Mouse (Mus musculus): Measurements from ENCODE around the gene Ppip5k2. TPM values are rescaled to one million over a fixed set of nuclear protein-coding genes. Genes with fewer than 3 reads are reported as not detected.

Gene Ppip5k2
- polyA plus RNA-seq, 1 experiment from 2014 or later = 89.2 TPM

DNA sequence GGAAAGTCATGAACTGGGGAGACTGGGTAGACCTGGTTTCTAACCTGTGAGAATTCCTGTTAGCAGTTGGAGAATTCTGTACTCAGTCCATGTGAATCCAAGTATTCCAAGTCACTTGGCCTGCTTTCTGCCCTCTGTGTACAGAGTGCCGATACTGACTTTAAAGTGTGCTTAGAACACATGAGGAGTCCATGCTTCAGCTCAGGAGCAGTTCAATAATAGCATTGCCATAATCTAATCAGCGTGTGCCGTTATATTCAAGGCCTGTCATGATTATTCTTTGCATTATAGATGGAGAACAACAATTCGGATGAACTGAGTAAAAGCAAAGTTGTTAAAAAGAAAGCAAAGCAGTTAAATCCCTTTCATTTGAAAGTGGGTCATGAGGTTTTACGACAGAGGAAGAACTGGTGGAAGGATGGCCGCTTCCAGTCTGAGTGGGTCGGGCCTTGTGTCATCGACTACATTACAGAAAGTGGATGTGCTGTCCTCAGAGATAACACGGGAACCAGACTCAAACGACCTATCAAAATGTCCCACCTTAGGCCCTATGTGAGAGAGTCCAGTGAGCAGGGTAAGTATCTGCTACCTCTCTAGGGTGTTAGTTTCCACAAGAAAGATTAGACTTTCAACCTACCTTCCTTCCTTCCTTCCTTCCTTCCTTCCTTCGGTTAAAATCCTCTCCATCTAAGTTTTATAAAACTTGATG, 15.6 kb upstream of the Ppip5k2 start:
- H3K4me1 ChIP-seq (ENCODE audit: control insufficient read depth, insufficient read depth, low read length) = no peaks in the 10 kb centered on the region
- H3K4me3 ChIP-seq (ENCODE audit: low read depth, low read length) = no peak overlapping the region
- H3K27me3 ChIP-seq (ENCODE audit: control insufficient read depth, insufficient read depth, low read length) = no peaks in the 10 kb centered on the region
- H3K9me3 ChIP-seq (ENCODE audit: control insufficient read depth, low read length) = no peaks in the 10 kb centered on the region
- no peak overlapping the region for H3K9ac ChIP-seq (replicated peaks; ENCODE audit: low read depth, low read length)
- no peaks in the 10 kb centered on the region for H3K36me3 ChIP-seq (ENCODE audit: control insufficient read depth, insufficient read depth, low read length)
- 84% methylated on average over 11 of the region's 11 CpGs for WGBS
- H3K27ac ChIP-seq (ENCODE audit: low read depth, low read length) = no peak overlapping the region
- no peak for ATAC-seq (ENCODE audit: low read depth)
- no peak overlapping the region for H3K4me2 ChIP-seq (ENCODE audit: low read depth, low read length)

DNA sequence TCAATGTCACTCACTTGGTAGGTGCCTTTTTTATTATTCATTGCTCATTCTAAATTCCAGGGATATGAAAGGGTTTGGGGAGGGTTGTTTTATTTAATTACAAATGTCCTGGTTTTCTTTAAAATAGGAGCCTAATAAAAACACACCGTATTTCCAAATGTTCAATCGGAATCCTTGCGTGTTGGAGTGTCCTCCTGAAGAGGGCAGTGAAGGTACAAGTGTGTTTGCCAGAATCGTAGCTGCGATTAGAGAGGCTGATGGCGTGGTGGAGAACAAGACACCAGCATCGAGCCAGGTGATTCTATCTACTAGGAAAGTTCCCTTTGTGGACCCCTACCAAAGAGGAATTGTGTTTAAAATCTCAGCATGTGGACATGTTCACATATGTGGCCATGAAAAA, 14.7 kb upstream of the Ppip5k2 start:
- no peaks in the 10 kb centered on the region for H3K9me3 ChIP-seq (ENCODE audit: control insufficient read depth, low read length)
- H3K36me3 ChIP-seq (ENCODE audit: control insufficient read depth, insufficient read depth, low read length) = no peaks in the 10 kb centered on the region
- H3K4me3 ChIP-seq (ENCODE audit: low read depth, low read length) = no peak overlapping the region
- H3K27me3 ChIP-seq (ENCODE audit: control insufficient read depth, insufficient read depth, low read length) = no peaks in the 10 kb centered on the region
- no peak for ATAC-seq (ENCODE audit: low read depth)
- H3K4me2 ChIP-seq (ENCODE audit: low read depth, low read length) = no peak overlapping the region
- H3K4me1 ChIP-seq (ENCODE audit: control insufficient read depth, insufficient read depth, low read length) = no peaks in the 10 kb centered on the region
- WGBS = 83% methylated on average over 7 of the region's 7 CpGs
- H3K9ac ChIP-seq (replicated peaks; ENCODE audit: low read depth, low read length) = no peak overlapping the region
- H3K27ac ChIP-seq (ENCODE audit: low read depth, low read length) = no peak overlapping the region

DNA sequence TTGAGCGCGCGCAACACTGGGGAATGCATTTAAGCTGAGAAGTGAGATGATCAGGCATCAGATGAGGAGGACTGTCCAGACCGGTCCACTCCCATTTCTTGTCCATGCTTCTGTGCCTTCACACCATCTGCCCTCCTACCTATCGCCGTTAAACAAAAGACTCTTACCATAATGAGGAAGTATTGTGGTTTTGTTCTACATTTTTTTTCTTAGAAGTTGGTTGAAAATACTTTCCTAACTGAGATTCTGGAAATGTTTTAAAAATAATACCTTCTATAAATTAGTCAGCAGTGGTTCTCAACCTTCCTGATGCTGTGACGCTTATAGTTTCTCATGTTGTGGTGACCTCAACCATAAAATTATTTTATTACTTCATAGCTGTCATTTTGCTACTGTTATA, 11.5 kb upstream of the Ppip5k2 start:
- H3K27me3 ChIP-seq (ENCODE audit: control insufficient read depth, insufficient read depth, low read length) = no peaks in the 10 kb centered on the region
- H3K9ac ChIP-seq (replicated peaks; ENCODE audit: low read depth, low read length) = no peak overlapping the region
- H3K4me1 ChIP-seq (ENCODE audit: control insufficient read depth, insufficient read depth, low read length) = no peaks in the 10 kb centered on the region
- no peak for ATAC-seq (ENCODE audit: low read depth)
- H3K4me2 ChIP-seq (ENCODE audit: low read depth, low read length) = no peak overlapping the region
- no peak overlapping the region for H3K4me3 ChIP-seq (ENCODE audit: low read depth, low read length)
- H3K9me3 ChIP-seq (ENCODE audit: control insufficient read depth, low read length) = no peaks in the 10 kb centered on the region
- no peak overlapping the region for H3K27ac ChIP-seq (ENCODE audit: low read depth, low read length)
- WGBS = 95% methylated on average over 7 of the region's 7 CpGs
- no peaks in the 10 kb centered on the region for H3K36me3 ChIP-seq (ENCODE audit: control insufficient read depth, insufficient read depth, low read length)

DNA sequence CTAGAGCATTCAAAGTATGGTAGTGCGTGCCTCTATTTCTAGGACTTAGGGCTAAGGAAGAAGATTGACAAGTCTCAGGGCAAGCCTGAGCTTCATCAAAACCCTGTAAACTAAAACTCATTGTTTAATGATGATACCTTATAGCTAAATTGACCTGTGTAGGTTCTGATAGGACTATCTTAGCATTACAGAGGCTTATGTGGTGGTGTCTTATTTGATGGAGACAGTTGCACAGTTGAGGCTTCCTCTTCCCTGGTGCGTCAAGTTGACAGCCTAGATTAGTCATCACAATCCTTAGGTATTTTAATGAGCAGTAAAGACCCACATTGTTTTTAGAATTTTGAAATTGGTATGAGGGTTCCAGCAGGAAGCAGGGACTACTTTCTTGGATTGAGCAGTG, 3.8 kb upstream of the Ppip5k2 start:
- H3K27me3 ChIP-seq (ENCODE audit: control insufficient read depth, insufficient read depth, low read length) = peaks cover 3% of the 10 kb centered on the region; the same call in 1 of the 2 replicates
- ATAC-seq (ENCODE audit: low read depth) = no peak
- no peaks in the 10 kb centered on the region for H3K4me1 ChIP-seq (ENCODE audit: control insufficient read depth, insufficient read depth, low read length)
- WGBS = 100% methylated on average over 2 of the region's 2 CpGs
- no peaks in the 10 kb centered on the region for H3K9me3 ChIP-seq (ENCODE audit: control insufficient read depth, low read length)
- no peak overlapping the region for H3K9ac ChIP-seq (replicated peaks; ENCODE audit: low read depth, low read length)
- no peak overlapping the region for H3K27ac ChIP-seq (ENCODE audit: low read depth, low read length)
- no peak overlapping the region for H3K4me3 ChIP-seq (ENCODE audit: low read depth, low read length)
- no peak overlapping the region for H3K4me2 ChIP-seq (ENCODE audit: low read depth, low read length)
- H3K36me3 ChIP-seq (ENCODE audit: control insufficient read depth, insufficient read depth, low read length) = no peaks in the 10 kb centered on the region

DNA sequence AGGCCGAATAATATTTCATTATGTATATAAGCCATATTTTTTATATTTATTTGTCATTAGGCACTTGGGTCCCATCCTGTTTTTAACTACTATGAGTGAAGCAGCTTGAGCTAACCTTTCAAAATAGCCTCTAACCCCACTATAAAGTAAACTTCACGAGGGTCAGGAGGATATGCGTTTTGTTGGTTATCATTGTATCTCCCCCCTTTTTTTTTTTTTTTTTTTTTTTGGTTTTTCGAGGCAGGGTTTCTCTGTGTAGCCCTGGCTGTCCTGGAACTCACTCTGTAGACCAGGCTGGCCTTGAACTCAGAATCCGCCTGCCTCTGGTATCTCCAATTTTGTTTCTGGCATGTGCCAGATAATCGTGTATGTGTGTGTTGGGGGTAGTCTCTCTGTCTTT, 3.2 kb upstream of the Ppip5k2 start:
- Histone ChIP-seq H3K4me3 (ENCODE audit: low read depth, low read length) (no peak overlapping the region), H3K9me3 (ENCODE audit: control insufficient read depth, low read length) (no peaks in the 10 kb centered on the region), H3K4me1 (ENCODE audit: control insufficient read depth, insufficient read depth, low read length) (peaks cover 3% of the 10 kb centered on the region), H3K9ac (replicated peaks; ENCODE audit: low read depth, low read length) (no peak overlapping the region), H3K4me2 (ENCODE audit: low read depth, low read length) (no peak overlapping the region), H3K36me3 (ENCODE audit: control insufficient read depth, insufficient read depth, low read length) (no peaks in the 10 kb centered on the region), H3K27me3 (ENCODE audit: control insufficient read depth, insufficient read depth, low read length) (peaks cover 3% of the 10 kb centered on the region; the same call in 1 of the 2 replicates), H3K27ac (ENCODE audit: low read depth, low read length) (no peak overlapping the region)
- no peak for ATAC-seq (ENCODE audit: low read depth)
- 93% methylated on average over 6 of the region's 6 CpGs for WGBS

DNA sequence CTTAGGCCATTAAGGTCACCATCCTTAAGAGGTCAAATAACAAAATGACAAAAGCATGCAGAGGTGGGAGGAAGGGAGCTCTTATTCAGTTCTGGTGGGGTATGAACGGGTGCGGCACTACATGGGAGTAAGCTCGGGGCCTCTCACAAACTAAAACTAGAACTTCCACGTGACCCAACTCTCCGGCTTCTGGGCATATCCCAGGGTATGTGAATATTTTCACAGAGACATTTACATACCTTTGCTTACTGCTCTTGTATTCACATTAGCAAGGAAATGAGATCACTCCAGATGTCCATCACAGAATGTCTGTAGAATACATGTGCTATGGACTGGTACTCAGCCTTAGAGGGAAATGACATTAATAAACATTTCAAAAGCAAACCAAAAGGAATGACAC, 1.5 kb upstream of the Ppip5k2 start:
- Histone ChIP-seq H3K4me2 (ENCODE audit: low read depth, low read length) (no peak overlapping the region), H3K27me3 (ENCODE audit: control insufficient read depth, insufficient read depth, low read length) (peaks cover 3% of the 10 kb centered on the region; the same call in 1 of the 2 replicates), H3K4me3 (ENCODE audit: low read depth, low read length) (no peak overlapping the region), H3K36me3 (ENCODE audit: control insufficient read depth, insufficient read depth, low read length) (no peaks in the 10 kb centered on the region), H3K27ac (ENCODE audit: low read depth, low read length) (no peak overlapping the region), H3K4me1 (ENCODE audit: control insufficient read depth, insufficient read depth, low read length) (peaks cover 15% of the 10 kb centered on the region), H3K9ac (replicated peaks; ENCODE audit: low read depth, low read length) (no peak overlapping the region), H3K9me3 (ENCODE audit: control insufficient read depth, low read length) (no peaks in the 10 kb centered on the region)
- WGBS = 94% methylated on average over 5 of the region's 5 CpGs
- ATAC-seq (ENCODE audit: low read depth) = no peak

DNA sequence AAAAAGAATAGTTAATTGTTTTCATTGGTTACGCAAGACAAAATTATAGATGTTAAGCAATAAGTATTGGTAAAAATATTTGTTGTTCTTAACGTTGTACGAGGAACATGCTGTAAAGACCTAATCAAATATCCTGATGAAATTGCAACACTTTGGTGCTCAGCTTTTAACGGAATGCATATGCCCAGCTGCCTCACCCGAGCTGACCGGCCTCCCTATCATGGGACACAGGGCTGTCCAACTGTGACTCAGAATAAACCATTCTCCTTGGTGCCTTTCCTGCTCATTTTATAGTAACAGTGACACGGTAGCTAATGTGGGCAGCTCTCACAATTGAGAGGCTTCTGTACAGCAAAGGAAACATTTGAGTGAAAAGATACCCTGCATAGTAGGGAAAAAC, 907 bp upstream of the Ppip5k2 start:
- Histone ChIP-seq H3K4me3 (ENCODE audit: low read depth, low read length) (no peak overlapping the region), H3K9me3 (ENCODE audit: control insufficient read depth, low read length) (no peaks in the 10 kb centered on the region), H3K27me3 (ENCODE audit: control insufficient read depth, insufficient read depth, low read length) (peaks cover 3% of the 10 kb centered on the region; the same call in 1 of the 2 replicates), H3K4me1 (ENCODE audit: control insufficient read depth, insufficient read depth, low read length) (peaks cover 15% of the 10 kb centered on the region), H3K9ac (replicated peaks; ENCODE audit: low read depth, low read length) (no peak overlapping the region), H3K4me2 (ENCODE audit: low read depth, low read length) (peak overlapping the region; percentile 62; the same call in 1 of the 2 replicates), H3K36me3 (ENCODE audit: control insufficient read depth, insufficient read depth, low read length) (no peaks in the 10 kb centered on the region), H3K27ac (ENCODE audit: low read depth, low read length) (no peak overlapping the region)
- no peak for ATAC-seq (ENCODE audit: low read depth)
- 58% methylated on average over 7 of the region's 7 CpGs for WGBS

DNA sequence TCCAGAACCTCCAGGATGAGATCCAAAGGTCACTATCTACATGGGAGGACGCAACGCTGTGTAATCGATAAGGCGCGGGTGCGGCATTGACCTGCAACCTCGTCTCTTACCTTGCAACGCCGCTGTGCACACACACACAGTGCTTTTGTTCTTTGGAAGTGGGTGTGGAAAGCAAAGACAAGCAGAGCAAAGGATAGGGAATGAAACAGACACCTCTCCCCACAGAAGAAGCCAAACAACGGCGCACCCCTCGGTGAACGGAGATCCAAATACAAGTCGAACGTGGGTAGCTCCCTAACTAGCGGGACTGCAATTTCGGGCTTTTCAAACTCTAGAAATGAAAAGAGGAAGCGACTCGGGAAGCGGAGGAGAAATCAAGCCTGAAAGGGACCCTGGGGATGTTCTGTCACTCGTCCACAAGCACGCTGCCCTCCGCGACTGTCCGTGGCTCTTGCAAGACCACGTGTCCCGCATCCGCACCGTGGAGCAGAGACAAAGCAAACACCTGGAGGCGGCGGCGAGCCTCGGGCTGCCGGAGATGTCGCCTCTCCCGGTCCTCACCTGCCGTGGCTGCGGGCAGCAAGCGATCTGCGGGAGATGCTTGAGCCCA, 812 bp downstream of the Ppip5k2 start:
- peak overlapping the region; percentile 94 for H3K4me3 ChIP-seq (ENCODE audit: low read depth, low read length)
- peaks cover 19% of the 10 kb centered on the region for H3K4me1 ChIP-seq (ENCODE audit: control insufficient read depth, insufficient read depth, low read length)
- H3K9me3 ChIP-seq (ENCODE audit: control insufficient read depth, low read length) = no peaks in the 10 kb centered on the region
- under 1% methylated on average over 40 of the region's 40 CpGs for WGBS
- H3K27me3 ChIP-seq (ENCODE audit: control insufficient read depth, insufficient read depth, low read length) = peaks cover 3% of the 10 kb centered on the region; the same call in 1 of the 2 replicates
- peak overlapping the region; percentile 90 for H3K27ac ChIP-seq (ENCODE audit: low read depth, low read length)
- ATAC-seq (ENCODE audit: low read depth) = peak; percentile 82
- H3K36me3 ChIP-seq (ENCODE audit: control insufficient read depth, insufficient read depth, low read length) = no peaks in the 10 kb centered on the region
- peak overlapping the region; percentile 91 for H3K9ac ChIP-seq (replicated peaks; ENCODE audit: low read depth, low read length)
- H3K4me2 ChIP-seq (ENCODE audit: low read depth, low read length) = peak overlapping the region; percentile 63

DNA sequence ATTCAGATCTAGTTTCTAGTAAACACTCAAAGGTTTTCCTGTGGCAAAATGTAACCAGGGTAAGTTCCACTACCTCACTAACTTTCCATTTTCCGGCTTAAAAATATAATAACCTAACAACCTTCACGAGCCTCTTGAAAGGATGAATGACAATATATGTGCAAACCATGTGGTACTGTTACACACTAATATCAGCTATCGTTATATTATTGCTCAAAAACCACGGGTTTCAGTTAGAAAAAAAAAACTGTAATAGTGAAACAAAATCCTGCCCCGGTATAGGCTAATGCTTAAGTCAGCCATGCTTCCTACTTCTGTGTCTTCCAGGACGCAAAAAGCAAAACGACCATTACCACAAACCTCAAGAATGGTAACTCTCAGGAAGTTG, 1.3 kb downstream of the Ppip5k2 start:
- H3K9me3 ChIP-seq (ENCODE audit: control insufficient read depth, low read length) = no peaks in the 10 kb centered on the region
- WGBS = 17% methylated on average over 7 of the region's 7 CpGs
- H3K4me2 ChIP-seq (ENCODE audit: low read depth, low read length) = peak overlapping the region; percentile 63
- H3K36me3 ChIP-seq (ENCODE audit: control insufficient read depth, insufficient read depth, low read length) = no peaks in the 10 kb centered on the region
- H3K4me3 ChIP-seq (ENCODE audit: low read depth, low read length) = peak overlapping the region; percentile 94
- H3K9ac ChIP-seq (replicated peaks; ENCODE audit: low read depth, low read length) = peak overlapping the region; percentile 91
- H3K27me3 ChIP-seq (ENCODE audit: control insufficient read depth, insufficient read depth, low read length) = peaks cover 3% of the 10 kb centered on the region; the same call in 1 of the 2 replicates
- peaks cover 19% of the 10 kb centered on the region for H3K4me1 ChIP-seq (ENCODE audit: control insufficient read depth, insufficient read depth, low read length)
- ATAC-seq (ENCODE audit: low read depth) = no peak
- peak overlapping the region; percentile 90 for H3K27ac ChIP-seq (ENCODE audit: low read depth, low read length)

All from neural tube, embryonic 14.5 days (tissue).